Mouse (Mus musculus): Measurements from ENCODE around the gene Recql5.

The Recql5 gene

GRCm38 (mm10) chr11:115911632-115912376 lies 21.5 kb downstream of the Recql5 start, which contains the start of gene Smim6:
Smim6 (plus strand) TSS chr11:115912017.
- ChIA-PET CTCF (interaction anchor here (0.6 to 3.9 kb wide), 10 partner anchors 12 to 622 kb away, joined by 3 to 21 read pairs (median 5); partner anchors contain the start of gene Smim5 (in 2 of the 4)), POLR2A (interaction anchor here (0.6 to 3.0 kb wide), 26 partner anchors 8 to 227 kb away, joined by 3 to 18 read pairs (median 4); partner anchors contain the start of genes Galk1 (in 2 of the 4), Smim5 (in 2 of the 4), Caskin2 (in 1 of the 4) and Itgb4 (in 1 of the 4))

DNA sequence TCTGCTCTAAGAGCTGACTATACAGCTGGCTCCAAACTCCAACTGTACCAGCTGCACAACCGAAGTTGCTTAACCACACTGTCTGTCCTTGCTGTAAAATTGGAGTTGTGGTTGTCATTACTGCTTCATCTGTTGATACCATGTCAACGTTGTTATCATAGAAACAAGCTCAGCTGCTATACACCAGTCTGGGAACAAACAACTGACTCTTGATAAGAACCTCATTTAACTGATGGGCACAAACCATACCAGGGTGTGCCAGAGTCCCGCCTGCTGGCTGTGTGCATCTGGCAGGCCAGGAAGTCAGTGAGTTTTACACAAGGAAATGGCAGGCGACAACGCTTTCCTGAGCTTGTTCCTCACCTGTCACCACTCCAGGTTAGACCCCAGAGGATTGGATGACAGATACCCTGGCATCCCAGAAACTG lies 22.1 kb downstream of the Recql5 start:
- ChIA-PET CTCF (interaction anchor here in 3 of 4 experiments (1.2 to 3.9 kb wide), 4 partner anchors 12 to 29 kb away, joined by 3 to 21 read pairs (median 13); partner anchors contain the start of gene Smim5 (in 2 of the 3)), POLR2A (interaction anchor here in 3 of 4 experiments (0.6 to 3.0 kb wide), 20 partner anchors 9 to 228 kb away, joined by 3 to 18 read pairs (median 4); partner anchors contain the start of genes Smim5 (in 2 of the 3), Galk1 (in 1 of the 3), Itgb4 (in 1 of the 3) and Mrpl38 (in 1 of the 3))

DNA sequence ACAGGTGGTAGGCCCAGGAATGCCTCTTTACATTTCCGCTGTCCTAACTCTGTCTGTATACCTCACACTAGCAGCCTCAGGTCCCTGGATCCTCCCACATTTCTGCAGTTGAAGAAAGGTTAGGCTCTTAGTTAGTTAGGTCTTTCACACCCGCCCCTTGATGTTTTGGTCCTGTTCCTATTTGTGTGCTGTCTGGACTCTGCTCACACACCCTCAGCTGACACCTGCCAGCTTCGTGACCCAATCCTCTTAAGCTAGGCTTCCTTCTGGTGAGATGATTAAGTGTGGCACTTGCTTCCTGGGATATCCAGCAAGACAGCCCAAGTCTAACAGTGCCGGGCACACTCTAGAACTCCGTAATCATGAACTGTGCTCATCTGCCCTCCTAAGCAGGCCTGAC lies 26.8 kb downstream of the Recql5 start:
- ChIA-PET POLR2A (interaction anchor here in 3 of 4 experiments (0.5 to 2.4 kb wide), 8 partner anchors 9 to 355 kb away, joined by 3 to 14 read pairs (median 5); partner anchors contain the start of genes Recql5 (in 1 of the 3) and Sap30bp (in 1 of the 3)), CTCF (no interaction called here)

DNA sequence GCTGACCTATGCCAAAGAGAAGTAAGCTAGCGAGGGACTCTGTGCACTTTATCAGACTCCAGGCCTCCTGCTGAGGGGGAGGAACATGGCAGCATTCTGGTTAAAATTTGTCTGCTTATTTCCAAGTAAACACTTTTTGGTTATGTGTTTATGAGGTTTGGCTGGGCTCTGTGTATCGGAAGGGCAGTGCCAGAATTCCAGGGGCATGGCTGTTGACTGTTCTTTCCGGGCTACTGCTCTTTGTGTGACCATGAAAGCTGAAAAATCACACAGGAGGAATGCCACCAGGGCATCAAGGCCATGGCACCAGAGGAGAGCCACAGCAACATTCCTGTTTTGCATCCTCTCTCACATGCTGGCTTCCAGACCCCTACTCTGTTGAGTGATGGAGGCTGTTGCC lies 27.2 kb downstream of the Recql5 start:
- POLR2A ChIA-PET, result interaction anchor here (0.5 to 2.4 kb wide), 19 partner anchors 9 to 355 kb away, joined by 3 to 14 read pairs (median 4); partner anchors contain the start of genes Galk1 (in 1 of the 4), Recql5 (in 1 of the 4) and Sap30bp (in 1 of the 4)
- CTCF ChIA-PET, result interaction anchor here in 3 of 4 experiments (0.8 to 1.7 kb wide), 5 partner anchors 14 to 112 kb away, joined by 3 to 5 read pairs (median 3); no protein-coding TSS in a partner anchor

DNA sequence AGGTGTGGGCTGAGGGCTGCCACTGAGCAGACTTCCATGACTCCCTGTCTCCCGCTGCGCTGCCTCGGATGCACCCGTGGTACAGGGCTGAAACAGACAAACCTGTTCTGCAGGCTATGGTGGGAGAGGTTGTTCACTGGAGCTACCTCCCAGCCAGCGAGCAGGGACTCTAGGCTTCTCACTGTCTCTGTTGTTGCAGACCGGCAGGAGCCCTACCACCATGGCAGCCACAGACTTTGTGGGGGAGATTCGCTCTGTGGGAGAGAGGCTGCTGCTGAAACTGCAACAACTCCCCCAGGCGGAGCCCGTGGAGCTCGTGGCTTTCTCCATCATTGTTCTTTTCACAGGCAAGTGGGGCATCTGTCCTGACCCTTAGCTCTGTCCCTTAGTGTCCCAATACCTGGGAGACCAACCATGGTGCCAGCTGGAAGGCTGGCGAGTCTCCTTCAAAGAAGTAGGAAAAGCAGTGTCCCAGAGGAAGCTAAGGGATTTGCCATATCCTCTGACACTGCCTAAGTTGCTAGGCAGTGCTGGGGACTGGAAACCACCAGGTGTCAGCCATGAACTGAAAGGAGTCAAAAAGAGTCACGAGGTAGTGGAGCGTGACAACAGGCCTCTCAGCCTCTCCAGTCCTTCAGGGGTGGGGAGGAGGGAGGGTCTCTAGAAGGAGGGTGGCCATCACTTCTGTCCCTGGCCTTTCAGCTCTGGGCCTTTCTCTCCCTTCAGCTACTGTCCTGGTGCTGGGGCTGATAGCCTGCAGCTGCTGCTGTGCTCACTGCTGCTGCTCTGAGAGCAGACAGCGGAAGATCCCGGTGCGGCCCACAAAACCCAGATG lies 28.1 kb downstream of the Recql5 start:
- ChIA-PET CTCF (interaction anchor here in 3 of 4 experiments (0.6 to 1.7 kb wide), 10 partner anchors 15 to 348 kb away, joined by 3 to 5 read pairs (median 3); no protein-coding TSS in a partner anchor), POLR2A (interaction anchor here (0.6 to 2.4 kb wide), 24 partner anchors 8 to 119 kb away, joined by 3 to 14 read pairs (median 4); partner anchors contain the start of gene Galk1 (in 1 of the 4))

- CTCF ChIA-PET, result interaction anchor here in 2 of 4 experiments (0.6 to 1.7 kb wide), 6 partner anchors 16 to 113 kb away, joined by 3 to 5 read pairs (median 3); no protein-coding TSS in a partner anchor
- POLR2A ChIA-PET, result interaction anchor here in 3 of 4 experiments (0.5 to 2.4 kb wide), 21 partner anchors 9 to 160 kb away, joined by 3 to 14 read pairs (median 3); partner anchors contain the start of genes Caskin2 (in 1 of the 3) and Galk1 (in 1 of the 3)
Measured at GRCm38 (mm10) chr11:115904231-115904955, 28.9 kb downstream of the Recql5 start.

DNA sequence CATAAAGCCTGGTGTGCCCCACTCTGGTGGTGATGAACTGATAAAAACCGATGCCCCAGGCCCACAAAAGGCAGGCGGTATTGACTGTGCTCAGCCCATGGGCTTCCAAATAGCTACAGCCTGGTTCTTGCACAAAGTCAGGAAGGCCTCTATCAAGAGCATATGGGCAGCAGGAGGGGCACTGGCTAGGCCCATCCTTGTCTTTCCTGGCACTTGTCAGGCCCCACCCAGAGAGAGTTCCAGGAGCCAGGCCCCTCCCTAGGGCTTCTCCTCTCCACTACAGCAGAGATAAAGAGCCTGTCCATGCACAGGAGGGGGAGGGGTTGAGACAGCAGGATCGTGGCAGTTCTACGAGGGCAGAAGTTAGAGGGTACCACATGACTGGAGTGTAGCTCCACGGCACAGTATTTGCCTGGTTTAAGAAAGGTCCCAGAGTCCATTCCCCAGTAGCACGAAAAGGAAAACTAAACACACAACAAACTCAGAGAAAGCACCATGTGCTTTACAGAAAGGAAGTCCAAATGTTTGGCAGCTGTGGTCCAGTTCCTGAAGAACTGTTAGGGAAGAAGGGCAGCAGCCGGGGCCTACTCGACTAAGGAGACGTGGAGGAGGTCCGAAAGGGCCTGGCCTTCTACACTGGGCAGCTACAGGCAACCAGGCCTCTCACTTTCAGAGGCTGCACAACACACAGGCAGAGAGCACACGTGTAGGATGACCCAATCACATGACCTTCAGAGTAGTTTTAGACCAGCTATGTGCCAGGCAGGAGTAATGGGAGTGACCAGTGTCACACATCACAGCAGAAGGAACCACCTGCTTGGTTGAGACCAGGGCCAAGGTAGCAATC lies 29.7 kb downstream of the Recql5 start:
- ChIA-PET POLR2A (interaction anchor here in 3 of 4 experiments (0.5 to 2.6 kb wide), 8 partner anchors 8 to 159 kb away, joined by 3 to 9 read pairs (median 3); partner anchors contain the start of genes Caskin2 (in 1 of the 3) and Smim6 (in 1 of the 3)), CTCF (interaction anchor here in 2 of 4 experiments (0.5 to 1.9 kb wide), 6 partner anchors 10 to 77 kb away, joined by 3 to 10 read pairs (median 4); no protein-coding TSS in a partner anchor)

DNA sequence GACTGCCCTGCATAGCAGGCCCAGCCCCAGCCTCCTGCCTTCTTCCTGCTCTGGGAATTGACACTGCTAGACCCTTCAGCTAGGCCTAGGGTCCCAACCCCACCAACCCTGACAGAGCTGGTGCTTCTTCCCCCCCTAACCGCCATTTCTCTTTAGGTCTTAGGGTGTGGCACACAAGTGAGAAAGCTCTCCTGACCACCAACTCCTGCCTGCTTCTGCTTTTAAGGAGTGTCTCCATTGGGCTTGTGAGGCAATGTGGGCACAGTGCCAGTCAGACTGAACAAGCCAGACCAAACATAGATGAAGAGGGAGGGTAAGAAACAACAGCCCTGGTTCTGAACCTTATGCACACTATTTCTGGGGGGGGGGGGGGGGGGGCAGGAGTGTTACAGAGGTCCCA lies 30.4 kb downstream of the Recql5 start:
- ChIA-PET POLR2A (interaction anchor here in 3 of 4 experiments (0.6 to 2.6 kb wide), 8 partner anchors 9 to 122 kb away, joined by 3 to 9 read pairs (median 3); partner anchors contain the start of gene Smim6 (in 1 of the 3)), CTCF (interaction anchor here in 3 of 4 experiments (0.6 to 1.9 kb wide), 5 partner anchors 9 to 411 kb away, joined by 3 to 8 read pairs (median 3); no protein-coding TSS in a partner anchor)

- ChIA-PET POLR2A (interaction anchor here in 2 of 4 experiments (1.0 to 2.6 kb wide), 8 partner anchors 9 to 122 kb away, joined by 3 to 9 read pairs (median 4); partner anchors contain the start of gene Smim6 (in 1 of the 2)), CTCF (interaction anchor here (0.6 to 1.9 kb wide), 6 partner anchors 8 to 121 kb away, joined by 3 to 4 read pairs (median 3); no protein-coding TSS in a partner anchor)
Measured at GRCm38 (mm10) chr11:115902177-115902576, 31.1 kb downstream of the Recql5 start.

GRCm38 (mm10) chr11:115901338-115902161 lies 31.7 kb downstream of the Recql5 start:
- ChIA-PET POLR2A (interaction anchor here in 2 of 4 experiments (0.7 to 2.6 kb wide), 10 partner anchors 10 to 123 kb away, joined by 3 to 11 read pairs (median 5); partner anchors contain the start of genes Recql5 (in 1 of the 2), Sap30bp (in 1 of the 2) and Smim6 (in 1 of the 2)), CTCF (interaction anchor here (0.6 to 2.2 kb wide), 7 partner anchors 8 to 120 kb away, joined by 3 to 6 read pairs (median 3); no protein-coding TSS in a partner anchor)

GRCm38 (mm10) chr11:115900561-115901337 lies 32.5 kb downstream of the Recql5 start:
- ChIA-PET CTCF (interaction anchor here (0.5 to 4.6 kb wide), 22 partner anchors 9 to 743 kb away, joined by 3 to 55 read pairs (median 5); partner anchors contain the start of genes Smim6 (in 2 of the 4), Galk1 (in 1 of the 4) and Myo15b (in 1 of the 4)), POLR2A (interaction anchor here (0.5 to 3.1 kb wide), 29 partner anchors 9 to 716 kb away, joined by 3 to 37 read pairs (median 4); partner anchors contain the start of genes Smim6 (in 2 of the 4), Caskin2 (in 1 of the 4), Recql5 (in 1 of the 4) and Sap30bp (in 1 of the 4))

GRCm38 (mm10) chr11:115899486-115900266 lies 33.6 kb downstream of the Recql5 start, which contains the start of gene Smim5:
Smim5 (plus strand) TSS chr11:115899966.
- CTCF ChIA-PET, result interaction anchor here (0.6 to 4.6 kb wide), 82 partner anchors 8 to 327 kb away, joined by 3 to 55 read pairs (median 4); partner anchors contain the start of genes Smim6 (in 4 of the 4), Recql5 (in 2 of the 4), Sap30bp (in 2 of the 4) and Caskin2 (in 1 of the 4)
- POLR2A ChIA-PET, result interaction anchor here (0.6 to 3.1 kb wide), 33 partner anchors 8 to 202 kb away, joined by 3 to 37 read pairs (median 4); partner anchors contain the start of genes Smim6 (in 2 of the 4), Caskin2 (in 1 of the 4), Galk1 (in 1 of the 4) and Itgb4 (in 1 of the 4)

Data from embryonic stem cell, embryonic (primary cell).